Comparison of ENCODE assay signal across 37 mouse cellular contexts in the genomic region with DNA sequence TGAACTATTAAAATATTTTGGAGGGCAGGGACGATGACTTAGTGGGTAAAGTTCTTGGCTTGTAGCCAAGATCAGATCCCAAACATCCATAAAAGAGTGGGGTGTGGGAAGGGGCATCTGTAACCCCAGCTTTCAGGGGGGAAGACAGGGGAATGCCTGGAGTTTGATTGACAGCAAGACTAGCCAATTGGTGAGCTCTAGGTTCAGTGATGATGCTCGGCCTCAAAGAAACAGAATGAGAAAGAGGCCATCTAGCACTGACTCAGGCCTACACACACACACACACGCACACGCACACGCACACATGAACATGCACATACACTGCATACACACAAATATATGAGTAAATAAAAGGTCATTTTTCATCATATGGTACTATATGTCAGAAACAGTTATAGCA. TPM values are rescaled to one million over a fixed set of nuclear protein-coding genes. Genes with fewer than 3 reads are reported as not detected.
"Had no signal": no experiment of that assay in that cellular context is flagged by ENCODE, and none has a peak within 500 bp of the region (broad histone marks: within the 10 kb centered on the region; RNA-seq: fewer than 3 reads in every experiment).

No protein-coding gene starts in this region.

- H3K4me3 ChIP-seq: heart, embryonic 13.5 days; heart, embryonic 15.5 days; hindbrain, embryonic 12.5 days; layer of hippocampus, adult 2 months; left cerebral cortex, adult 2 months; limb, embryonic 10.5 days; limb, embryonic 12.5 days; liver, embryonic 13.5 days had no signal

- H3K4me2 ChIP-seq: heart, embryonic 11.5 days; heart, embryonic 13.5 days; heart, embryonic 15.5 days; hindbrain, embryonic 12.5 days; hindbrain, embryonic 14.5 days; limb, embryonic 12.5 days; liver, embryonic 11.5 days; liver, embryonic 13.5 days had no signal

- H3K9me3 ChIP-seq: heart, embryonic 13.5 days; heart, embryonic 15.5 days; hindbrain, embryonic 12.5 days; limb, embryonic 10.5 days; limb, embryonic 12.5 days; liver, embryonic 13.5 days had no signal

- H3K36me3 ChIP-seq: heart, embryonic 13.5 days; heart, embryonic 15.5 days; hindbrain, embryonic 12.5 days; limb, embryonic 10.5 days; limb, embryonic 12.5 days; liver, embryonic 13.5 days had no signal

- H3K27ac ChIP-seq: heart, embryonic 13.5 days; heart, embryonic 15.5 days; hindbrain, embryonic 12.5 days; hindbrain, embryonic 14.5 days; layer of hippocampus, adult 2 months; left cerebral cortex, adult 2 months; limb, embryonic 10.5 days; limb, embryonic 12.5 days; liver, embryonic 13.5 days had no signal

- H3K27me3 ChIP-seq: heart, embryonic 15.5 days; limb, embryonic 12.5 days had no signal

- ATAC-seq: hindbrain, embryonic 16.5 days; intestine, embryonic 16.5 days had no signal

- H3K9ac ChIP-seq: heart, embryonic 13.5 days; heart, embryonic 15.5 days; hindbrain, embryonic 12.5 days; hindbrain, embryonic 14.5 days; limb, embryonic 12.5 days; liver, embryonic 13.5 days had no signal

- DNase-seq: gastrocnemius, postnatal 14 days; gastrocnemius, postnatal 36 days; heart, adult 18-20 months; heart, postnatal 14 days; heart, postnatal 36 days; kidney, adult 11 months; kidney, adult 8-10 months; kidney, postnatal 10 days; kidney, postnatal 25 days; kidney, postnatal 4 days; liver; liver, embryonic 13.5 days had no signal

RNA-seq across cellular contexts. Expression of a gene that starts 47.7 kb away (rescaled TPM):
- total RNA-seq: gastrocnemius, adult 18-20 months; gastrocnemius, adult 8-10 months; gastrocnemius, postnatal 14 days; gastrocnemius, postnatal 36 days; heart, adult 18-20 months; heart, postnatal 14 days; heart, postnatal 36 days; hematopoietic stem cell, adult 5-6 weeks; layer of hippocampus, adult 2 months; layer of hippocampus, postnatal 10 days; layer of hippocampus, postnatal 25 days; left cerebral cortex, adult 2 months; left cerebral cortex, postnatal 14 days; left cerebral cortex, postnatal 36 days had no signal
- polyA plus RNA-seq: gonadal fat pad, adult 2 months; heart, embryonic 11.5 days; heart, embryonic 13.5 days; heart, embryonic 15.5 days; heart, postnatal 0 days; hindbrain, embryonic 12.5 days; hindbrain, embryonic 14.5 days; hindbrain, embryonic 16.5 days; intestine, embryonic 14.5 days; intestine, embryonic 16.5 days; kidney, embryonic 14.5 days; kidney, embryonic 16.5 days; limb, embryonic 10.5 days; limb, embryonic 12.5 days; limb, embryonic 14.5 days; liver, embryonic 11.5 days; liver, embryonic 13.5 days had no signal
